Mouse (Mus musculus): ENCODE measurements around the gene Timp2.
"Not testable (repeated sequence)": the region's sequence is repeated elsewhere in the genome, so short reads cannot be mapped to it uniquely, and the experiment has no call there.

The Timp2 gene

GRCm38 (mm10) chr11:118355640-118356039, at the start of gene Timp2:
Timp2 (minus strand) TSS chr11:118355740.
- DNase-seq (ENCODE audit: low spot score in 2 of 2): no peak

- DNase-seq (ENCODE audit: low spot score in 2 of 2): no peak
Measured at GRCm38 (mm10) chr11:118405311-118405710, 49.8 kb upstream of the Timp2 start.

- no peak for DNase-seq (ENCODE audit: low spot score in 2 of 2)
Measured at GRCm38 (mm10) chr11:118403951-118404899, 48.7 kb upstream of the Timp2 start.

- DNase-seq (ENCODE audit: low spot score in 2 of 2): no peak
Measured at GRCm38 (mm10) chr11:118403183-118403582, 47.6 kb upstream of the Timp2 start.

GRCm38 (mm10) chr11:118401760-118402280, 46.3 kb upstream of the Timp2 start, which contains the start of gene Lgals3bp:
Lgals3bp (minus strand) TSS chr11:118402092.
- DNase-seq (ENCODE audit: low spot score in 2 of 2): peak; percentile 31 to 66

GRCm38 (mm10) chr11:118401195-118401594, 45.7 kb upstream of the Timp2 start:
- no peak for DNase-seq (ENCODE audit: low spot score in 2 of 2)

GRCm38 (mm10) chr11:118400566-118400936, 45.0 kb upstream of the Timp2 start:
- DNase-seq (ENCODE audit: low spot score in 2 of 2): no peak

GRCm38 (mm10) chr11:118399891-118400565, 44.5 kb upstream of the Timp2 start:
- DNase-seq (ENCODE audit: low spot score in 2 of 2): no peak

GRCm38 (mm10) chr11:118397806-118398530, 42.4 kb upstream of the Timp2 start:
- no peak for DNase-seq (ENCODE audit: low spot score in 2 of 2)

- no peak for DNase-seq (ENCODE audit: low spot score in 2 of 2)
Measured at GRCm38 (mm10) chr11:118394538-118394937, 39.0 kb upstream of the Timp2 start.

- DNase-seq (ENCODE audit: low spot score in 2 of 2): no peak
Measured at GRCm38 (mm10) chr11:118393991-118394390, 38.5 kb upstream of the Timp2 start.

GRCm38 (mm10) chr11:118387816-118388215, 32.3 kb upstream of the Timp2 start:
- not testable (repeated sequence) for DNase-seq (ENCODE audit: low spot score in 2 of 2)

- peak; percentile 83 to 84 for DNase-seq (ENCODE audit: low spot score in 2 of 2)
Measured at GRCm38 (mm10) chr11:118379251-118380009, 23.9 kb upstream of the Timp2 start.

GRCm38 (mm10) chr11:118378656-118379055, 23.1 kb upstream of the Timp2 start:
- no peak for DNase-seq (ENCODE audit: low spot score in 2 of 2)

- DNase-seq (ENCODE audit: low spot score in 2 of 2): not testable (repeated sequence)
Measured at GRCm38 (mm10) chr11:118376323-118376722, 20.8 kb upstream of the Timp2 start.

- DNase-seq (ENCODE audit: low spot score in 2 of 2): no peak
Measured at GRCm38 (mm10) chr11:118375881-118376280, 20.3 kb upstream of the Timp2 start.

- DNase-seq (ENCODE audit: low spot score in 2 of 2): no peak
Measured at GRCm38 (mm10) chr11:118375461-118375860, 19.9 kb upstream of the Timp2 start.

- no peak for DNase-seq (ENCODE audit: low spot score in 2 of 2)
Measured at GRCm38 (mm10) chr11:118375006-118375405, 19.5 kb upstream of the Timp2 start.

GRCm38 (mm10) chr11:118374506-118374905, 19.0 kb upstream of the Timp2 start:
- DNase-seq (ENCODE audit: low spot score in 2 of 2): no peak

- DNase-seq (ENCODE audit: low spot score in 2 of 2): no peak
Measured at GRCm38 (mm10) chr11:118372641-118373040, 17.1 kb upstream of the Timp2 start.

- no peak for DNase-seq (ENCODE audit: low spot score in 2 of 2)
Measured at GRCm38 (mm10) chr11:118371876-118372275, 16.3 kb upstream of the Timp2 start.

Data from frontal cortex, postnatal 36 days (tissue).